Mouse (Mus musculus) embryonic fibroblast, embryonic 13.5 days (primary cell): ENCODE results near the gene Carns1. TPM values are rescaled to one million over a fixed set of nuclear protein-coding genes. Genes with fewer than 3 reads are reported as not detected.
"Not testable (repeated sequence)": the region's sequence is repeated elsewhere in the genome, so short reads cannot be mapped to it uniquely, and the experiment has no call there.

Source experiments
- H3K27ac ChIP-seq: 2 replicates; pipeline ENCODE4 v1.5.1; 2012; ENCODE audit warnings: low read length, control low read depth, inconsistent platforms; ENCODE audit not compliant: insufficient read depth
- H3K4me1 ChIP-seq: 2 replicates; pipeline ENCODE4 v1.6.1; 2011; ENCODE audit warnings: low read length; ENCODE audit not compliant: control insufficient read depth, insufficient read depth
- H3K4me3 ChIP-seq: 2 replicates; pipeline ENCODE4 v1.5.1; 2011; ENCODE audit warnings: mild to moderate bottlenecking, control low read depth, low read length; ENCODE audit not compliant: insufficient read depth
- CTCF ChIP-seq: IDR thresholded peaks from 2 replicates; pipeline ENCODE4 v1.5.1; 2011; ENCODE audit warnings: mild to moderate bottlenecking, control low read depth, low read length, moderate library complexity, borderline replicate concordance; ENCODE audit not compliant: insufficient read depth
- POLR2A ChIP-seq: IDR thresholded peaks from 2 replicates; pipeline ENCODE4 v1.6.1; 2011; ENCODE audit warnings: low read depth, mild to moderate bottlenecking, control low read depth, low read length, moderate library complexity
- polyA plus RNA-seq: library from polyadenylated mRNA; stranded (reverse); fragments of >200 nt; gene quantifications from 2 replicates; pipeline ENCODE4 v1.2.4, GENCODE M21; 2011; ENCODE audit warnings: low read depth; ENCODE audit not compliant: missing spikeins, insufficient read length

Gene Carns1
- polyA plus RNA-seq, 1 experiment, result 4.4 TPM

DNA sequence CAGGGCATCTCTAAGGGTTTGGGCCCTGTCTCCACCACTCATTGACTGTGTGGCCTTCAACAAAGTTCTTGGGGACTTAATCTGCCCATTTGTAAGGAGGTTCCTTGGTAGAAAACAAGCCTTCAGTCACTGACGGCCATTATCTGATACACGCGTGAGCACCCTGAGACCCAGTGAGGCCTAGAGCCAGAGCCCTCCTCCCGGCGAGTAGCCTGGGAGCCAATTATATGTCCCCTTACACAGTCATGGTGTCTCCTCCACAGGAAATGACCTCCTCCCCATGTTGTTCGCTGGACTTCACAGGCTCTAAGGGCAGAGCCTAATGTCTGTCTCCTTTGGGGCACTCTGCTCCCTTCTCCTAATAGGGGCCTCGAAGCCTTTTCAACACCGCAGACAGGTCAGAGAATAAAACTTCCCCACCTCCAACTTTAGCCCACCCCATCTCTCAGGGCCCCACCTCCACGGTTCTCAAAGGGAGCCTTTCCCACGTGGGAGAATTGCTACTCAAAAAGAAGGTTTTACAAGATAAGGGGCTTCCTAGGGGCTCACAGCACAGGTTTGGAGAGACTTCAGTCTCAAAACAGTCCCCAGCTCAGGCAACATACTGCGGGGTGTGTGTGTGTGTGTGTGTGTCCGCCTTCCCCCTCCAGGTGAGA lies 28.8 kb downstream of the Carns1 start:
- H3K27ac ChIP-seq, result no peak overlapping the region
- H3K4me3 ChIP-seq, result no peak overlapping the region
- TF ChIP-seq POLR2A (no peak), CTCF (no peak)
- H3K4me1 ChIP-seq, result no peaks in the 10 kb centered on the region

DNA sequence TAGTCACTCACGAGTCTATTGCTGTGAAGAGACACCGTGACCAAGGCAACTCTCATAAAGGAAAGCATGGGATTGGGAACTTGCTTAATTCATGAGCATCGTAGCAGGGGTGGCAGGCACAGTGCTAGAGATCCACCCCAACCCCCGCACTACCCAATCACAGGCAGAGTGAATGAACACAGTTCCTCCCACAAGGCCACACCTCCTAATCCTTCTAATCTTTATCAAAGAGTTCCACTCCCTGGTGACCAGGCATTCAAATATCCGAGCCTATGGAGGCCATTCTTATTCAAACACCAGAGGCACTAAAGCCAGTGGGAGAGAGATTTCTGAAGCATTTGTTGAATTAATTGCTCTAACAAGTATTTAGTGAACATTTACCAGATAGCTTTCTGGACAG lies 29.3 kb downstream of the Carns1 start:
- H3K4me3 ChIP-seq, result no peak overlapping the region
- TF ChIP-seq CTCF (no peak), POLR2A (no peak)
- no peak overlapping the region for H3K27ac ChIP-seq
- no peaks in the 10 kb centered on the region for H3K4me1 ChIP-seq

DNA sequence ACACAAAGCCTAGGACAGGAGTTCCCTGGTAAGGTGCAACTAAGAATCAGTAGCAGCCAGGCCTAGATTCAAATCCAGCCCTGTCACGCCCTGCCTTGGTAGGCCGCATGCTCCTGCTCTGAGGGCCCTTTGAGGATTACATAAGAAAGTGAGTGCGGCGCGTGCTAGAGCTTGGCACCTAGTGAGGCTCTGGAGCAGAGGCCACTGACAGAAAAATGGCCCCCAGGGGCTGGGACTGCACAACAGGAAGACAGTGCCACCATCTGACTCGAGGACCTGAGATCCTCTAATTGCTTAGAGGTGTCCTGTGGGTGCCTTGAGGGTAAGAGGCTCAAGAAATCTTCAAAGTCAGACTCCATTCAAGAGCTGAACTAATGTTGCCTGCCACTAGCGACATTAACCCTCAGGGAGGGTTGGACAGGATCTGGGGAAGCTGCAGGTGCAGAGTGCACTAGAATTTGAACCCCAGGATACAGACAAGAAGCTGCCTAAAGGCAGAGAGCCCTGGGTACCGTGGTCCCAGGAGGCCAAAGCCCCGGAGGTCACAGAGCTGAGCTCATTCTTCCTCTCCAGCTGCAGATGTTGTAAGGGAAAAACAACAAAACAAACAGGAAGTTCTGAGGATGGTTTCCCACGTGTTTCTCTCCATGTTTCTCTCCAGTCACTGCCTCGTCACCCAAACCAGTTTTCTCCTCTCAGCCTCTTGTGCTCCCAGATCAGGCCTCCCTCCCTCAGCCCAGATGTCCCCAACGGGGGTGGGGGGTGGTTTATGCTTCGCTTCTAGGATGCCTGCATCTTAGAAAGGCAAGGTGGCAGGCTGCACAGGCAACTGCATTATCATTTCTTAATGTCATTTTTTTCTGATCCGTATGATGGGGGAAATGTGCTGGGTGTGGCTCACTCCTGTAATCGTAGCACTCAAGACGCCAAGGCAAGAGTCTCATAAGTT lies 30.5 kb downstream of the Carns1 start:
- Histone ChIP-seq H3K4me3 (no peak overlapping the region), H3K27ac (no peak overlapping the region)
- no peak for TF ChIP-seq CTCF
- no peak for TF ChIP-seq POLR2A

DNA sequence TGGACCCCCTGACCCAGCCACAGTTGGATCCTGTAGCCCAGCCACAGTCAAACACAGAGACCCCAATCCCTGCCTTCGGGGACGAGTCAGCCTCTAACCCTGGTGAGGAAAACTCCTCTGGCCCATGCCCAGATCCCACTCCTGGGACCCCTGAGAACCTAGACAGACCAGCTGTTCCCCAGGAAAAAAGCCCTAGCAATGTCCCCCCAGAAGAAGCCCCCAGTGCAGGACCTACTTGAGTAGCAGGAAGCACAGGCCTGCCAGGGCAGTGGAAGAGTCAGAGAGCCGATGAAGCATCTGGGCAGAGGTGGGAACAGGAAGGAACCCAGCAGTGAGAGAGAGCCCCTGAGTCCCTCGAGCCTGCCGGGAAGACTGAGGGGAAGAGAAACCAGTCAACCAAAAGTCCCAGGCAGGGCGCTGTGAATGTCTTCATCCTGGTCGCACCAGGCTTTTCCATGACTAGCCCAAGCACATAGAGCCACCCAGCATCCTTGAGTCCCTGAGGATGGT lies 31.5 kb downstream of the Carns1 start, which contains the start of gene Cabp4:
Gene Cabp4 (minus strand): TSS at position 275 of the 510 bp plus-strand sequence.
- Histone ChIP-seq H3K4me3 (no peak within 1 kb of the TSS), H3K27ac (no peak within 1 kb of the TSS), H3K4me1 (no peaks in the 10 kb centered on the region)
- TF ChIP-seq POLR2A (no peak), CTCF (no peak)

More for the DNA sequence above, 30.5 kb downstream of the Carns1 start:
- H3K4me1 ChIP-seq, result no peaks in the 10 kb centered on the region

DNA sequence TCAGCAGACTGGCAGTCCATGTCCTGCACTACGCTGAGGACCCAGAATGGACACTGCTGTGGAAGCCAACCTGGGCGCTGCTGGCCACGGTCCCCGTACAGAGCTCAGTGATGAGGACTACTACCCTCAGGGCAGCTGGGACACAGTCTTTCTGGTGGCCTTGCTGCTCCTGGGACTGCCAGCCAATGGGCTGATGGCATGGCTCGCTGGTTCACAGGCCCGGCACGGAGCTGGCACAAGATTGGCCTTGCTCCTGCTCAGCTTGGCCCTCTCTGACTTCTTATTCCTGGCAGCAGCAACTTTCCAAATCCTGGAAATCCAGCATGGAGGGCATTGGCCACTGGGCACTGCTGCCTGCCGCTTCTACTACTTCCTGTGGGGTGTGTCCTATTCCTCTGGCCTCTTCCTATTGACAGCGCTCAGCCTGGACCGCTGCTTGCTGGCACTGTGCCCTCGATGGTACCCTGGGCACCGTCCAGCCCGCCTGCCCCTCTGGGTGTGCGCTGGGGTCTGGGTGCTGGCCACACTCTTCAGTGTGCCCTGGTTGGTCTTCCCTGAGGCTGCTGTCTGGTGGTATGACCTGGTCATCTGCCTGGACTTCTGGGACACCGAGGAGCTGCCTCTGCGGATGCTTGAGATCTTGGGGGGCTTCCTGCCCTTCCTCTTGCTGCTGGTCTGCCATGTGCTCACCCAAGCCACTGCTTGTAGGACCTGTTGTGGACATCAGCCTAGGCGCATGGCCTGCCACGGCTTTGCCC lies 32.7 kb downstream of the Carns1 start:
- no peaks in the 10 kb centered on the region for H3K4me1 ChIP-seq
- no peak overlapping the region for H3K4me3 ChIP-seq
- no peak for TF ChIP-seq POLR2A
- TF ChIP-seq CTCF, result no peak
- no peak overlapping the region for H3K27ac ChIP-seq

DNA sequence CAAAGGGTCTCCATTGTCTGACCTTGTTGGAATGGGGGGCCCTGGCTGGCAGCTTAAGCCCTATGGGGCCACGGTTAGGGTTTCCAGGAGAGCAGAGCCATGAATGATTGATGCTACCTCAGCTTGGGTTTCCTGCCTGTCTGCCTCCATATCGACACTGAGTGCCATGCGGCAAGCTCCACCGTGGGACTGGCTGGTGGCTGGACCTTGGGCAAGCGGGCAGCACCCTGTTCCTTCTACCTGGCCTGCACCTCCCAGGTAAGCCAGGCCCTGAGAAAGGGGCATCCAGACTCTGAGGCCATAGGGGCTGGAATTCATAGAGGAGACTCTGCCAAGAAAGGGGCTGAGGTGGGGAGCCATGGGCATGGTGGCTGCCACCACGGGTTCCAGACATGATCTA lies 35.1 kb downstream of the Carns1 start:
- no peak for TF ChIP-seq POLR2A
- TF ChIP-seq CTCF, result no peak
- no peak overlapping the region for H3K27ac ChIP-seq
- no peaks in the 10 kb centered on the region for H3K4me1 ChIP-seq
- H3K4me3 ChIP-seq, result no peak overlapping the region

DNA sequence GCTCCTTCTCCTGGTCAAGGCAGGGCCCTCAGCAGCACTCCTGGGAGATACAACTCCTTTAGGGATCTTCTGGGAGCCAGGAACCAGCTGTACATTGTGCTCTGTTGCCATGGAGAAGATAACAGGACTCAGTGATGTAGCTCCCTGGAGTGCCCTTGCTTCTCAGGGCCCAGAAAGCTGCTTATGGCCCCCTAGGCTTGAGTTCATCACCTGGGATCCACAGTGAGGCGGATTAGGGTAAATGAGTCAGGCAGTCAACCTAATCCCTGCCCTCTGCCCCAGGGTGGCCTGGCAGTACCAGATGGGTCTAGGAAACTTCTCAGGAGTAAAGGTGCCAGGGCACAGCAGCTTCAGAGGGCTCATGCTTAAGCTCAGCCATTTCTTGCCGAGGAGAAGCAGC lies 35.8 kb downstream of the Carns1 start, which contains the start of gene Gpr152:
Gene Gpr152 (plus strand): TSS at position 342 of the 400 bp plus-strand sequence.
- Histone ChIP-seq H3K4me3 (no peak within 1 kb of the TSS), H3K27ac (no peak within 1 kb of the TSS)

DNA sequence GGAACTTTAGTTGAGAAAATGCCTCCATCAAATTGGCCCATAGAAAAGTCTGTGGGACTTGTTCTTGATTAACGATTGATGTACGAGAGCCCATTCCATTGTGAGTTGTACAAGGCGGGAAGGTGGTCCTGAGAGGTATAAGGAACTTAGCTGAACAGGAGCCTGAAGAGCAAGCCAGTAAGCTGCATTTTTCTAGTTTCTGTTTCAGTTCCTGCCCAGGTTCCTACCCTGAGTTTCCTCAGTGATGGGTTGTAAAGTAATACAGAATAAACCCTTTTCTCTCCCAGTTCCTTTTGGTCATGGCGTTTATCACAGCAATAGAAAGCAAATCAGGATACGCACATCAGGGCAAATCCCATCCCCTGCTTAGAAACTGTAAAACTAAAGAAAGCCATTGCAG lies 37.4 kb downstream of the Carns1 start:
- H3K4me3 ChIP-seq, result no peak overlapping the region
- no peak overlapping the region for H3K27ac ChIP-seq
- H3K4me1 ChIP-seq, result peaks cover 2% of the 10 kb centered on the region; the same call in 1 of the 2 replicates
- TF ChIP-seq POLR2A (no peak), CTCF (no peak)

More for the DNA sequence above, 35.8 kb downstream of the Carns1 start, which contains the start of gene Gpr152:
- peaks cover 2% of the 10 kb centered on the region; the same call in 1 of the 2 replicates for H3K4me1 ChIP-seq
- TF ChIP-seq CTCF (no peak), POLR2A (no peak)

DNA sequence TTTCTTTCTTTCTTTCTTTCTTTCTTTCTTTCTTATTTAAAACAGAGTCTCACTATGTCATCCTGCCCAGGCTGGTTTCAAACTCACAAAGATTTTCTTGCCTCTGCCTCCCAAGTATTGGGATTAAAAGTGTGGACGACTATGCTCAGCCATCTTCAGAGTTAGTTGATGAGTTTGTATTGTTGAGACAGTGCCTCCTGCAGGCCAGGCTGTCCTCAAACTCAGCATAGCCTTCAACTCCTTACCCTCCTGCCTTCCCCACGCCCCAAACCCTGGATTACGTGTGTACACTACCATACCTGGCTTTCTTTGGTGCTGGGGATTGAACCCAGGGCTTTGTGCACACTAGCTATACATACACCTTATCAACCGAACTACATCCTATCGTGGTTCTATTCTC lies 38.8 kb downstream of the Carns1 start:
- H3K27ac ChIP-seq, result no peak overlapping the region
- peaks cover 2% of the 10 kb centered on the region; the same call in 1 of the 2 replicates for H3K4me1 ChIP-seq
- TF ChIP-seq CTCF (no peak), POLR2A (no peak)
- no peak overlapping the region for H3K4me3 ChIP-seq

DNA sequence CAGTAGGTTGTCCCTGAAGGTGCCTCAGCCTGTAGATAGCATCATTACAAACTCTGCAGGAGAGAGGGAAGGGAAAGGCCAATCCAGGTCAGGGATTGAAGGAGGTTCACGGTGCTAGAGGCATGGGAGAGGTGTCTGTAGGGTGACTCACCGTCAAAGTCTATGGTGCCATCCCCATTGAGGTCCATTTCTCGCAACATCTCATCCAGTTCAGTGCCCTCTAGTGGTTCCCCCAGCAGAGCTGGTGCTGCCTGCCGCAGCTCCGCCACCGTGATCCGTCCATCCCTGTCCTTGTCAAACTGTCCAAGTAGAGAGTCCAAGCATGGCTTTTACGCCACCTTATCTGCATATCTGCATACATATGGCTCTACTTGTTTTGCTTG lies 39.3 kb downstream of the Carns1 start:
- not testable (repeated sequence) for H3K4me1 ChIP-seq, H3K4me3 ChIP-seq, H3K27ac ChIP-seq

DNA sequence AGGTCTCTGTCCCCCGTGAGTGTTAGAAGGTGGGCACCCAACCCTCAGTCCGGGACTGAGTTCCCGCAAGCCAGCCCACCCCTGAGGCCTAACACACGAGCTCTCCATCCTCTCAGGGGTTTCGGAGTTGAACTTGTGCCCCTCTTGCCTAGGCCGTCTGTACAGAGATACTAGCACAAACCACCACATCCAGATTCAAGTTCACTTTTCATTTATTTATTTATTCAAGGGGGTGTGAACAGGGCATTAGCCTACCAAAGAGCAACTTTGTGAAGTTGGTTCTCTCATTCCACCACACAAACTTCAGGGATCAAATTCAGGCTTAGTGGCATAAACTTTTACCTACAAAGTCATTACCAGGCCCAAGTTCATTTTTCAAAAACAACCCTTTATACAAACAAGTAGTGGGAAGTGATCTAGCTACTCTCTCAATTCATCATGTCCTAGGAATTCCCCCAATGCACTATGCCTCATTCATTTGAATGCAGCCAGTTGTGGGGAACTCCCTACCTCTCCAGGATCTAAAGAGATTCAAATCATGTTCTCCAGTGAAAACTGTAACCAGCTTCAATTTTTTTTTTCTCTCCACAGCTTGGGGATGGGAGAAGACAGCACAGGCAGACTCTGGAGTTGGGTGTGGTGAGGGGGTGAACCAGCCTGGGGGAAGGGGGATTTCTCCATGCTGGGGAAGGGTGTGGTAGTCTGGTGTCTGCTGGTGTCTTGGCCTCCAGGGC lies 39.9 kb downstream of the Carns1 start:
- H3K4me3 ChIP-seq, H3K4me1 ChIP-seq: not testable (repeated sequence)
- H3K27ac ChIP-seq, result peak overlapping the region; percentile 16; the same call in 1 of the 2 replicates
